Mouse (Mus musculus) left cerebral cortex, adult 18-20 months (tissue): Measurements from ENCODE around the gene Samd10. TPM values are rescaled to one million over a fixed set of nuclear protein-coding genes. Genes with fewer than 3 reads are reported as not detected.
A peak's percentile ranks its signal among the peaks of the same experiment; 100 is the strongest.

Experiments used
- DNase-seq, 2 experiments: peaks; one replicate each; pipeline ENCODE4 v3.0.0; 2021 to 2022; ENCODE audit warnings: low spot score in 2 of 2, mixed read lengths in 1 of 2
- long read RNA-seq, 2 experiments: library from polyadenylated mRNA; stranded (forward); transcript quantifications; one replicate each; pipeline ENCODE4 v2.0.0; 2021
- total RNA-seq, 2 experiments: library from RNA; stranded (reverse); gene quantifications; 2 replicates each; pipeline ENCODE4 v1.2.3; 2021

Gene Samd10
- 10 to 100 TPM; 20.8 to 23.5 TPM for total RNA-seq
- long read RNA-seq, experiment 1, transcript Samd10-203 (5 exons, 2,131 nt) = major isoform, 21 of 53 reads
- long read RNA-seq, experiment 1, transcript Samd10-201 (5 exons, 2,164 nt) = minor isoform, 17 of 53 reads
- long read RNA-seq, experiment 1, partial matches to known transcripts = 5 of 53 reads
- long read RNA-seq, experiment 1, other reads (novel, unspliced or antisense) = 10 of 53 reads
- long read RNA-seq, experiment 2, transcript Samd10-201 (5 exons, 2,164 nt) = major isoform, 13 of 27 reads
- long read RNA-seq, experiment 2, transcript Samd10-203 (5 exons, 2,131 nt) = minor isoform, 10 of 27 reads
- long read RNA-seq, experiment 2, partial matches to known transcripts = 0 of 27 reads
- long read RNA-seq, experiment 2, other reads (novel, unspliced or antisense) = 4 of 27 reads

- peak; percentile 64 to 73 for DNase-seq
Measured at GRCm38 (mm10) chr2:181598454-181599351, at the start of gene Samd10. Gene Samd10 (minus strand): TSS chr2:181599212.

- DNase-seq = no peak
Measured at GRCm38 (mm10) chr2:181646626-181647472, 47.8 kb upstream of the Samd10 start.

- DNase-seq = no peak
Measured at GRCm38 (mm10) chr2:181645666-181646065, 46.7 kb upstream of the Samd10 start.

- peak in 1 of 2 experiments; percentile 20 for DNase-seq
Measured at GRCm38 (mm10) chr2:181644361-181644760, 45.3 kb upstream of the Samd10 start.

GRCm38 (mm10) chr2:181635865-181636264 is 36.9 kb upstream of the Samd10 start:
- DNase-seq = no peak

- DNase-seq = no peak
Measured at GRCm38 (mm10) chr2:181632624-181633023, 33.6 kb upstream of the Samd10 start.

- no peak for DNase-seq
Measured at GRCm38 (mm10) chr2:181628471-181628870, 29.5 kb upstream of the Samd10 start.

- DNase-seq = peak in 1 of 2 experiments; percentile 13
Measured at GRCm38 (mm10) chr2:181623401-181623800, 24.4 kb upstream of the Samd10 start.

- no peak for DNase-seq
Measured at GRCm38 (mm10) chr2:181618761-181619495, 19.9 kb upstream of the Samd10 start.

- DNase-seq = no peak
Measured at GRCm38 (mm10) chr2:181602367-181602766, 3.4 kb upstream of the Samd10 start.

GRCm38 (mm10) chr2:181601751-181602145 is 2.7 kb upstream of the Samd10 start:
- no peak for DNase-seq

- peak; percentile 97 to 98 for DNase-seq
Measured at GRCm38 (mm10) chr2:181600828-181601750, 2.1 kb upstream of the Samd10 start.

GRCm38 (mm10) chr2:181600226-181600758 is 1.3 kb upstream of the Samd10 start:
- DNase-seq = no peak

GRCm38 (mm10) chr2:181597378-181598061 is 1.5 kb downstream of the Samd10 start:
- DNase-seq = no peak

- DNase-seq = no peak
Measured at GRCm38 (mm10) chr2:181596221-181596960, 2.6 kb downstream of the Samd10 start.

GRCm38 (mm10) chr2:181594946-181595696 is 3.9 kb downstream of the Samd10 start:
- DNase-seq = no peak

- no peak for DNase-seq
Measured at GRCm38 (mm10) chr2:181593937-181594336, 5.1 kb downstream of the Samd10 start.
